Mouse (Mus musculus) WW6 (cell line): ENCODE measurements at regions not wholly inside any gene's neighbourhood (a gene's known extent, or its start where the extent isn't known, plus 50 kb on each side); places are given as distances from the start of the nearest gene placed in this dataset.

Experiments
- DNase-seq: peaks from one replicate; pipeline ENCODE4 v3.0.0-alpha.2; 2013; ENCODE audit warnings: low read depth, low spot score

GRCm38 (mm10) chr1:76490719-76491118, 944.7 kb downstream of the Slc4a3 start:
- no peak for DNase-seq

- no peak for DNase-seq
These were observed 945.1 kb downstream of the Slc4a3 start for GRCm38 (mm10) chr1:76491187-76491586.

GRCm38 (mm10) chr1:76505150-76505549, 959.1 kb downstream of the Slc4a3 start:
- no peak for DNase-seq

GRCm38 (mm10) chr1:76508821-76509220, 962.8 kb downstream of the Slc4a3 start:
- DNase-seq: no peak

- no peak for DNase-seq
These were observed 963.4 kb downstream of the Slc4a3 start for GRCm38 (mm10) chr1:76509486-76509885.

GRCm38 (mm10) chr1:76512156-76512555, 966.1 kb downstream of the Slc4a3 start:
- DNase-seq: no peak

- no peak for DNase-seq
These were observed 967.4 kb downstream of the Slc4a3 start for GRCm38 (mm10) chr1:76513490-76513889.

- DNase-seq: no peak
These were observed 983.5 kb downstream of the Slc4a3 start for GRCm38 (mm10) chr1:76529531-76529930.

- no peak for DNase-seq
These were observed 984.3 kb downstream of the Slc4a3 start for GRCm38 (mm10) chr1:76530342-76530741.

GRCm38 (mm10) chr1:76535522-76535956, 979.3 kb downstream of the Epha4 start:
- no peak for DNase-seq

GRCm38 (mm10) chr1:76540529-76540928, 974.4 kb downstream of the Epha4 start:
- DNase-seq: no peak

- DNase-seq: no peak
These were observed 964.0 kb downstream of the Epha4 start for GRCm38 (mm10) chr1:76550876-76551275.

- no peak for DNase-seq
These were observed 955.4 kb downstream of the Epha4 start for GRCm38 (mm10) chr1:76559441-76559840.

- DNase-seq: no peak
These were observed 939.4 kb downstream of the Epha4 start for GRCm38 (mm10) chr1:76575487-76575886.

GRCm38 (mm10) chr1:76585921-76586320, 929.0 kb downstream of the Epha4 start:
- no peak for DNase-seq

GRCm38 (mm10) chr1:76625831-76626230, 889.1 kb downstream of the Epha4 start:
- DNase-seq: no peak

- no peak for DNase-seq
These were observed 885.0 kb downstream of the Epha4 start for GRCm38 (mm10) chr1:76629861-76630260.

GRCm38 (mm10) chr1:76634071-76634470, 880.8 kb downstream of the Epha4 start:
- DNase-seq: no peak

GRCm38 (mm10) chr1:76637268-76638009, 877.4 kb downstream of the Epha4 start:
- no peak for DNase-seq

GRCm38 (mm10) chr1:76638010-76638400, 876.9 kb downstream of the Epha4 start:
- no peak for DNase-seq

GRCm38 (mm10) chr1:76641181-76641711, 873.6 kb downstream of the Epha4 start:
- no peak for DNase-seq

- DNase-seq: no peak
These were observed 872.2 kb downstream of the Epha4 start for GRCm38 (mm10) chr1:76642703-76643102.

- no peak for DNase-seq
These were observed 870.0 kb downstream of the Epha4 start for GRCm38 (mm10) chr1:76644895-76645294.
